Mouse (Mus musculus) MEL (cell line): Measurements from ENCODE around the gene Trim56.

Experiments
- CHD2 ChIP-seq: IDR thresholded peaks from 2 replicates; pipeline ENCODE4 v1.6.1; 2011; ENCODE audit warnings: low read length, improper control_type of control experiment
- CTCF ChIP-seq, 3 experiments: IDR thresholded peaks in 2 of 3; conservative IDR thresholded peaks in 1 of 3; 2 replicates each; pipeline ENCODE4 v1.5.1; 2011 to 2012; ENCODE audit warnings: low read length in 3 of 3, low read depth in 2 of 3, mild to moderate bottlenecking in 2 of 3, improper control_type of control experiment in 1 of 3, inconsistent platforms in 1 of 3, mixed read lengths in 1 of 3, moderate library complexity in 1 of 3; ENCODE audit not compliant: control insufficient read depth in 1 of 3, insufficient read depth in 1 of 3, poor library complexity in 1 of 3, severe bottlenecking in 1 of 3
- MAFK ChIP-seq: IDR thresholded peaks from 2 replicates; pipeline ENCODE4 v1.6.1; 2011; ENCODE audit warnings: low read depth, mild to moderate bottlenecking, low read length, improper control_type of control experiment, borderline replicate concordance
- POLR2A ChIP-seq, 2 experiments: IDR thresholded peaks; 2 replicates each; pipeline ENCODE4 v1.6.1; 2011 to 2012; ENCODE audit warnings: low read length in 2 of 2, mild to moderate bottlenecking in 2 of 2, control low read depth in 1 of 2, improper control_type of control experiment in 1 of 2, low read depth in 1 of 2, moderate library complexity in 1 of 2; ENCODE audit not compliant: control insufficient read depth in 1 of 2, insufficient read depth in 1 of 2, poor library complexity in 1 of 2
- UBTF ChIP-seq: IDR thresholded peaks from 2 replicates; pipeline ENCODE4 v1.6.1; 2012; ENCODE audit warnings: low read depth, mild to moderate bottlenecking, inconsistent platforms, low read length, improper control_type of control experiment, moderate library complexity, borderline replicate concordance; ENCODE audit not compliant: insufficient read depth
- ZC3H11A ChIP-seq: IDR thresholded peaks from 2 replicates; pipeline ENCODE4 v1.6.1; 2012; ENCODE audit warnings: low read depth, mild to moderate bottlenecking, inconsistent platforms, low read length, improper control_type of control experiment
- ZKSCAN1 ChIP-seq: IDR thresholded peaks from 2 replicates; pipeline ENCODE4 v1.6.1; 2012; ENCODE audit warnings: low read depth, mild to moderate bottlenecking, inconsistent platforms, low read length, improper control_type of control experiment, moderate library complexity

DNA sequence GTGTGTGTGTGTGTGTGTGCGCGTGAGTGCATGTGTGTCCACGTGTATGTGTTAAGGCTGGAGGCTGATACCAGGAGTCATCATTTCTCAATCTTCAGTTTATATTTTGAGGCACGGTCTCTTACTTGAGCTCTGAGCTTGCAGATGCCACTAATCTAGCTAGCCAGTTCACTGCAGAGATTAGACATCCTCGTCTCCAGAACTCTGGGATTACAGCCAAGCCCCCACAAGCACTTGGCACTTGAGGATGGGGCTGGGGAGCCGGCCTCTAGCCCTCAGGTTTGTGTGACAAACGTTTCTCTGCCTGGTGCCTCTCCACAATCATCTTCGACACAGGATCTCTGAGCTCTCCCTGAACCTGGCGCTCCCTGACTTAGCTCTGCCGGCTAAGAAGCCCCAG lies 25.1 kb downstream of the Trim56 start:
- no peak for TF ChIP-seq POLR2A (IDR thresholded peaks at IDR 0.05; ENCODE audit: control insufficient read depth in 1 of 2, insufficient read depth in 1 of 2, low read depth in 1 of 2, low read length in 2 of 2, poor library complexity in 1 of 2)
- TF ChIP-seq ZC3H11A, result no peak
- TF ChIP-seq ZKSCAN1, result no peak
- no peak for TF ChIP-seq CTCF (IDR thresholded peaks at IDR 0.05 in 2 of 3, conservative IDR thresholded peaks at IDR 0.05 in 1 of 3; ENCODE audit: control insufficient read depth in 1 of 3, insufficient read depth in 1 of 3, low read depth in 2 of 3, low read length in 3 of 3, poor library complexity in 1 of 3, severe bottlenecking in 1 of 3)
- no peak for TF ChIP-seq MAFK
- TF ChIP-seq CHD2, result no peak
- no peak for TF ChIP-seq UBTF
